Mouse (Mus musculus) heart, embryonic 10.5 days (tissue): ENCODE results near the gene Ppm1h. TPM values are rescaled to one million over a fixed set of nuclear protein-coding genes. Genes with fewer than 3 reads are reported as not detected.

ENCODE experiments used
- DNase-seq: peaks from one replicate; pipeline ENCODE4 v3.0.0-alpha.2; 2017; ENCODE audit warnings: low spot score
- H3K27ac ChIP-seq: fragments of 300-500 bp; sonication (generic); 2 replicates; pipeline ENCODE4 v1.5.1; 2016; ENCODE audit warnings: mild to moderate bottlenecking
- H3K27me3 ChIP-seq: fragments of 300-500 bp; sonication (generic); 2 replicates; pipeline ENCODE4 v1.6.1; 2016; ENCODE audit warnings: mild to moderate bottlenecking; ENCODE audit not compliant: poor library complexity, insufficient read depth, severe bottlenecking
- H3K36me3 ChIP-seq: fragments of 300-500 bp; sonication (generic); 2 replicates; pipeline ENCODE4 v1.6.1; 2016; ENCODE audit warnings: mild to moderate bottlenecking, moderate library complexity
- H3K4me1 ChIP-seq: fragments of 300-500 bp; sonication (generic); 2 replicates; pipeline ENCODE4 v1.6.1; 2016; ENCODE audit warnings: mild to moderate bottlenecking
- H3K4me3 ChIP-seq: fragments of 300-500 bp; sonication (generic); 2 replicates; pipeline ENCODE4 v1.5.1; 2016; ENCODE audit warnings: mild to moderate bottlenecking, moderate library complexity
- H3K9me3 ChIP-seq: fragments of 300-500 bp; sonication (generic); 2 replicates; pipeline ENCODE4 v1.6.1; 2016; ENCODE audit warnings: mild to moderate bottlenecking, moderate library complexity
- WGBS: fragments of 180-500 bp; shearing (Covaris S2); methylation state at CpG from one replicate; pipeline ENCODE4 v1.1.7; 2016; 5-methylcytosine and 5-hydroxymethylcytosine counted together
- polyA plus RNA-seq: library from polyadenylated mRNA; unstranded; fragments of >200 nt; fragmentation: Nextera tagmentation; extraction: Ambion mirVana; gene quantifications from 2 replicates; pipeline ENCODE4 v1.2.1, GENCODE M21; 2016

The Ppm1h gene
- polyA plus RNA-seq, 1 experiment from 2014 or later, result 2.3 TPM

DNA sequence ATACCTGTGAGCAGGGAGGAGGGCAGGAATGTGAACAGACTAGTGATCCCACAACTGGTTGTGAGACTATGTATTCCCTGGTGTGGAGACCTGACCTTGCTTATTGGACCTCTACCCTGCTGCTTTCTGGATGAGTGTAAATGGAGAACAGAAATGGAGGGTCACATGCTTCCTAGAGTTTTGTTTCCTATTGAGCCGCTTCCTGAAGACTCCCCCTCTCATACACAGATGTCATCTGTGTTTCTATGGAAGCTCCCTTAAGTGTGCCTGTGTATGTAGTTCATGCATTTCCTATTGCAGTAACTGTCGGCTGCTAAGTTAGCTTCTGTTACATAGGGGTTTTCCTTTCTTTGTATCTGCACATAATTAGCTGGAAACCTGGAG lies 75.4 kb downstream of the Ppm1h start:
- Histone ChIP-seq H3K27ac (no peak overlapping the region), H3K27me3 (no peaks in the 10 kb centered on the region), H3K9me3 (no peaks in the 10 kb centered on the region), H3K36me3 (no peaks in the 10 kb centered on the region), H3K4me1 (peaks cover 17% of the 10 kb centered on the region), H3K4me3 (no peak overlapping the region)
- no peak for DNase-seq
- 64% methylated on average over 2 of the region's 2 CpGs for WGBS

DNA sequence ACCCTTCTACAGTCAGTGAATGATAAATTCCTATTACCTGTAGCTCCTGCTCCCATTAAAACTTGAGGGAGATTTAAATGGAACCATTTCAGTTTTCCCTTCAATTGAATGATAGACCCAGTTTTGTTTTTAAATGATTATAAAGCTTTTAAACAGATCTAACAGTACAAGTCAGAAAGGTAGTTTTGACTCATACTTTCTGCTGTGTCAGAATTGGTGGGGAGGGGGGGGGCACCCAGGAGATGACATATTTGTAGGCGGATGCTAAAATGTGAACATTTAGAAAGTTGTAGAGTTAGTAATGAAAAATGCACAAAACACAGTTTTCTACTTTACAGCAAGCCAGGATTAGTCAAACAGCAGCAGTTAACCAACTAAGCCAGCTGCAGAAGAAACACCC lies 76.4 kb downstream of the Ppm1h start:
- Histone ChIP-seq H3K27me3 (no peaks in the 10 kb centered on the region), H3K36me3 (no peaks in the 10 kb centered on the region), H3K4me3 (no peak overlapping the region), H3K9me3 (no peaks in the 10 kb centered on the region), H3K4me1 (peaks cover 17% of the 10 kb centered on the region), H3K27ac (no peak overlapping the region)
- no peak for DNase-seq
- 93% methylated on average over 1 of the region's 1 CpGs for WGBS

DNA sequence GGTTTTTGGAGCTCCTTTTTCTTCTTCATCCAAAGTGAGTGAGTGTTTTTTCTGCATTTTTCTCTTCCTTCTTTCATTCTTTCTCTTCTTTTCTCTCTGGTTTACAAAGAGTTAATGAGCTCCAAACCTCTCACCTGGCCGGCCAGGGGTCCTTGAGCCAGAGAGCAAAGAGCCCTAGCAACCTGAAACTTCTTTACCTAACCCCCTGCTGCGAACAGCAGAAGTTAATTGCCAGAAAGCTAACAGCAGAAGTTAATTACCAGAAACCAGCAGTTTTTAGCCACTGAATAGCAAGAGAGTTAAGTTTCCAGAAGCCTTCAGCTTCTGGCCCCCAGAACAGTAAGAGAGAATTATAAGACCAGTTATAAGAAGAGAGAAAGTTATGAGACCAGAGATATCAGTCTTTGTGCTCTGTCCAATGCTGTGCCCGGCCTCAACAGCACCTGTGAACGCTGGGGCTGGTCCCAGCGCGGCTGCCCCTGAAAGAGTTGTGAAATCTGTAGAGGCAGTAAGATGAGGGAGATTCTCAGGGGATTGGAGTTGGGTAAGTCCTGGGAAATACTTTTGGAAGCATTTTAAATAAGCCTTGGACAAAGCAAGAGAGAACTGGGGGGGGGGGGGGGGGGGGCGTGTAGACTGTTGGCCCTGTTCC lies 78.4 kb downstream of the Ppm1h start:
- WGBS, result 15% methylated on average over 7 of the region's 7 CpGs
- H3K4me1 ChIP-seq, result peaks cover 17% of the 10 kb centered on the region
- H3K36me3 ChIP-seq, result no peaks in the 10 kb centered on the region
- DNase-seq, result no peak
- H3K27me3 ChIP-seq, result no peaks in the 10 kb centered on the region
- no peaks in the 10 kb centered on the region for H3K9me3 ChIP-seq
- H3K27ac ChIP-seq, result no peak overlapping the region
- no peak overlapping the region for H3K4me3 ChIP-seq

GRCm38 (mm10) chr10:122757727-122758126 lies 79.2 kb downstream of the Ppm1h start:
- H3K27ac ChIP-seq, result no peak overlapping the region
- H3K36me3 ChIP-seq, result no peaks in the 10 kb centered on the region
- H3K4me1 ChIP-seq, result peaks cover 13% of the 10 kb centered on the region
- no peak overlapping the region for H3K4me3 ChIP-seq
- 76% methylated on average over 12 of the region's 12 CpGs for WGBS
- no peaks in the 10 kb centered on the region for H3K9me3 ChIP-seq
- H3K27me3 ChIP-seq, result no peaks in the 10 kb centered on the region
- DNase-seq, result no peak

- WGBS, result 70% methylated on average over 4 of the region's 4 CpGs
- H3K27ac ChIP-seq, result no peak overlapping the region
These were observed 79.8 kb downstream of the Ppm1h start for GRCm38 (mm10) chr10:122758346-122758745.

GRCm38 (mm10) chr10:122759729-122760128 lies 81.2 kb downstream of the Ppm1h start:
- Histone ChIP-seq H3K27ac (no peak overlapping the region), H3K4me1 (peaks cover 16% of the 10 kb centered on the region; the same call in 1 of the 2 replicates), H3K27me3 (no peaks in the 10 kb centered on the region), H3K9me3 (no peaks in the 10 kb centered on the region), H3K36me3 (no peaks in the 10 kb centered on the region), H3K4me3 (no peak overlapping the region)
- DNase-seq, result no peak
- 78% methylated on average over 2 of the region's 2 CpGs for WGBS

More at GRCm38 (mm10) chr10:122758346-122758745, 79.8 kb downstream of the Ppm1h start:
- no peak for DNase-seq
- Histone ChIP-seq H3K36me3 (no peaks in the 10 kb centered on the region), H3K4me3 (no peak overlapping the region), H3K4me1 (peaks cover 12% of the 10 kb centered on the region), H3K9me3 (no peaks in the 10 kb centered on the region), H3K27me3 (no peaks in the 10 kb centered on the region)

- peaks cover 23% of the 10 kb centered on the region; the same call in 1 of the 2 replicates for H3K4me1 ChIP-seq
- H3K4me3 ChIP-seq, result no peak overlapping the region
- no peak for DNase-seq
- H3K27ac ChIP-seq, result no peak overlapping the region
- no peaks in the 10 kb centered on the region for H3K9me3 ChIP-seq
- H3K36me3 ChIP-seq, result no peaks in the 10 kb centered on the region
- H3K27me3 ChIP-seq, result no peaks in the 10 kb centered on the region
- WGBS, result 75% methylated on average over 7 of the region's 7 CpGs
These were observed 82.1 kb downstream of the Ppm1h start for GRCm38 (mm10) chr10:122760469-122761307.

GRCm38 (mm10) chr10:122762772-122763511 lies 84.4 kb downstream of the Ppm1h start:
- Histone ChIP-seq H3K4me1 (peaks cover 29% of the 10 kb centered on the region), H3K27ac (peak overlapping the region; percentile 62; the same call in 1 of the 2 replicates), H3K9me3 (no peaks in the 10 kb centered on the region), H3K27me3 (no peaks in the 10 kb centered on the region), H3K4me3 (no peak overlapping the region), H3K36me3 (no peaks in the 10 kb centered on the region)
- 87% methylated on average over 6 of the region's 6 CpGs for WGBS
- no peak for DNase-seq

GRCm38 (mm10) chr10:122763596-122763995 lies 85.0 kb downstream of the Ppm1h start:
- Histone ChIP-seq H3K9me3 (no peaks in the 10 kb centered on the region), H3K36me3 (no peaks in the 10 kb centered on the region), H3K4me3 (no peak overlapping the region), H3K27me3 (no peaks in the 10 kb centered on the region), H3K4me1 (peaks cover 35% of the 10 kb centered on the region), H3K27ac (peak overlapping the region; percentile 62)
- no peak for DNase-seq
- 69% methylated on average over 1 of the region's 1 CpGs for WGBS

DNA sequence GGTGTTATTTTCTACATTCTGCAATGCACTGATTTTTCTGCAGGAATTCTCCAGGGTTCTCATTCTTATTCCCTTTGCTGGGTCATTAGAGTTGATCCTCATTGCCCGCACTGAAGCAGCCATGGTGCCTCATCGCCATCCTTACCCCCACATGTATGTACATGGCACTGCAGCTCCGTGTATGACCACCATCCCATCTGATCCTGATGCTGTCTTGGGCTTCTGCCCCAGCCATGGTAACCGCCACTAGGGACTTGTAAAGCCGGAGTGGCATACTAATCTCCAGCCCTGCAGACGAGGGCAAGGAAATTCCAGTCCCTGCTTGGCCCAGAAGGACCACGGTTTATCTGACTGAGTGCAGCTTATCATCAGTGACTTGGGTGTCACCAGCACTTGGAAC lies 86.1 kb downstream of the Ppm1h start:
- DNase-seq, result no peak
- H3K9me3 ChIP-seq, result no peaks in the 10 kb centered on the region
- no peak overlapping the region for H3K4me3 ChIP-seq
- no peaks in the 10 kb centered on the region for H3K27me3 ChIP-seq
- WGBS, result 37% methylated on average over 7 of the region's 7 CpGs
- H3K27ac ChIP-seq, result no peak overlapping the region
- H3K4me1 ChIP-seq, result peaks cover 43% of the 10 kb centered on the region
- H3K36me3 ChIP-seq, result no peaks in the 10 kb centered on the region

DNA sequence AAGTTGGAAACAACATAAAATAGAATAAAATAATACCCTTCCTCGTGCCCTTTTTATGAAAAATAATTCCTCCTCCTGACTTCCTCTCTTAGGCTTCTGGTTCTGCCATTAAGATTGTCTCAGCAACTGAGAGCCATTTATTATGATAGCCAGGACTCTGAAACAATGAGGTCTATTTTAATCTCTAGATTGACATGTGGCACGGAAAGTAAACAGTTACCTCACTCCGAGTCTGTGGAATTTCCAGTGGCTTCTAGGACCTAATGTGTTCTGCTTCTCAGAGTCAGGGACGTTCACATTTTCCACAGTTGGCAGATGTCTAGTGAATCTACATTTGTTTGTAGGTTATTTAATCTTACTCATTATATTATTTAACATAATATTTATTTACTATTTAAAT lies 87.0 kb downstream of the Ppm1h start:
- Histone ChIP-seq H3K36me3 (no peaks in the 10 kb centered on the region), H3K27me3 (no peaks in the 10 kb centered on the region), H3K4me1 (peaks cover 52% of the 10 kb centered on the region), H3K4me3 (no peak overlapping the region), H3K9me3 (no peaks in the 10 kb centered on the region), H3K27ac (no peak overlapping the region)
- DNase-seq, result no peak
- WGBS, result 22% methylated on average over 4 of the region's 4 CpGs

GRCm38 (mm10) chr10:122765992-122766391 lies 87.4 kb downstream of the Ppm1h start:
- peaks cover 57% of the 10 kb centered on the region for H3K4me1 ChIP-seq
- no peak for DNase-seq
- H3K36me3 ChIP-seq, result no peaks in the 10 kb centered on the region
- H3K27ac ChIP-seq, result no peak overlapping the region
- no peaks in the 10 kb centered on the region for H3K9me3 ChIP-seq
- 50% methylated on average over 8 of the region's 8 CpGs for WGBS
- no peak overlapping the region for H3K4me3 ChIP-seq
- no peaks in the 10 kb centered on the region for H3K27me3 ChIP-seq
